Mouse (Mus musculus) megakaryocyte progenitor cell, adult 5-6 weeks (primary cell): ENCODE data around the gene Amdhd1. TPM values are rescaled to one million over a fixed set of nuclear protein-coding genes. Genes with fewer than 3 reads are reported as not detected.
"Not testable (repeated sequence)": the region's sequence is repeated elsewhere in the genome, so short reads cannot be mapped to it uniquely, and the experiment has no call there.

ENCODE experiments used
- ATAC-seq: replicated peaks from 2 replicates; pipeline ENCODE4 v1.8.0; 2016; ENCODE audit warnings: mild to moderate bottlenecking, moderate TSS enrichment, inconsistent platforms; ENCODE audit not compliant: poor library complexity
- total RNA-seq, 2 experiments: library from RNA; stranded (forward) in 1 of 2; stranded (reverse) in 1 of 2; fragments of 157-497, 149-512 nt in 1 of 2; fragments of 200-1000 nt in 1 of 2; gene quantifications; 2 replicates each; pipeline versions ENCODE4 v1.2.3 to v1.2.4; 2015 to 2017

Amdhd1 gene
- total RNA-seq (2015) (0.17 and 0.68 TPM in 2 replicates), total RNA-seq (2017) (0.07 and 0.08 TPM in 2 replicates)

- peak; percentile 97 for ATAC-seq
These were observed at the start of gene Amdhd1 for GRCm38 (mm10) chr10:93539775-93540430. Gene Amdhd1, minus strand, starts transcription at chr10:93540033.

GRCm38 (mm10) chr10:93589281-93589848, 49.5 kb upstream of the Amdhd1 start, which contains the start of gene Snrpf:
Gene Snrpf, minus strand, starts transcription at chr10:93589706.
- ATAC-seq, result peak; percentile 84

DNA sequence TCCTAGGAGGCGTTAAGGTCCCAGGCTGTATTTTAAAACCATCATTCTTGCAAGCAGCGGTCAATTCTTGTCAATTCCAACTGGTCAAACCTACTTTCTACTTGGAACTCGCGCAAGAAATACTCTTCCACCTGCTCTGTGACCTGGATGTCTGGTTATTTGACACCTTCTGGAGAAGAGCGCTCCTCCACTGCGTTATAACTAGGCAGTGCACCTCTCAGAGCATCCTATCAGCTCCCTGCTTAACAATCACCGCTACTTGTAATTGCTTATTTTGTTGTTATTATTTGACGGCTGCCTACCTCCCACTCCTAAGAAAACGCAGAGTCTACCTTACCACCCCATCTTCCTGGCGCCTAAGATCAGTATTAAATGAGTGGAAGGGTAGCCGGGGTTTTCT, 49.0 kb upstream of the Amdhd1 start:
- peak; percentile 24; the same call in 1 of the 2 replicates for ATAC-seq

- ATAC-seq, result peak; percentile 83
These were observed 37.5 kb upstream of the Amdhd1 start for GRCm38 (mm10) chr10:93577271-93577886.

GRCm38 (mm10) chr10:93575960-93576359, 36.1 kb upstream of the Amdhd1 start:
- ATAC-seq, result peak; percentile 72

DNA sequence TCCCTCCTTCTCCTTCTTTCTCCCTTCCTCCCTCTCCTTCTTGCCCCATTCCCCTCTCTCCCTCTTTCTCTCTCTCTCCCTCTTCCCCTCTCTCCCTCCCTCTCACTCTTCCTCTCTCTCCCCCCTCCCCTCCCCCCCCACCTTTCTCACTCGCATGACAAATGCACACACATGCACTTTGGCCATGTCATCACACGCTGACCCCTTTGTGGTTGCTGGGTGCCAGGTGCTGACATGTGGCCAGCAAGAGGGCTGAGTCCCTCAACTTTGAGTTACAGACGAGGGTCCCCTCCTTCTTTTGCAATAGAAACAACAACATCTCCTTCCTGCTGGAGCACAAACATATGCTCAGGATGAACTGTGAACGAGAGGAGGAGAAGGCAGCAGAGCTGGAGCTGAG, 35.1 kb upstream of the Amdhd1 start:
- ATAC-seq, result no peak

DNA sequence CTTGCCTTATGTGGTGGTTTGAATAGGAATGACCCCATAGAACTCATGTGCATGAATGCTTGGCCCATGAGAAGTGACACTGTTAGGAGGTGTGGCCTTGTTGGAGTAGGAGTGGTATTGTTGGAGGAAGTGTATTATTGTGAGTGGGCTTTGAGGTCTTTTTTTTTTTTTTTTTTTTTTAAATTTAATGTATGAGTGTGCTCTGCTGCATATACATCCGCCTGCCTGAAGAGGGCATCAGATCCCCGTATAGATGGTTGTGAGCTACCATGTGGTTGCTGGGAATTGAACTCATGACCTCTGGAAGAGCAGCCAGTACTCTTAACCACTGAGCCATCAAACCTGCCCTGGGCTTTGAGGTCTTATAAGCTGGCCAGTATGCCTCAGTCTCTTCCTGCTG, 32.4 kb upstream of the Amdhd1 start:
- ATAC-seq, result no peak

DNA sequence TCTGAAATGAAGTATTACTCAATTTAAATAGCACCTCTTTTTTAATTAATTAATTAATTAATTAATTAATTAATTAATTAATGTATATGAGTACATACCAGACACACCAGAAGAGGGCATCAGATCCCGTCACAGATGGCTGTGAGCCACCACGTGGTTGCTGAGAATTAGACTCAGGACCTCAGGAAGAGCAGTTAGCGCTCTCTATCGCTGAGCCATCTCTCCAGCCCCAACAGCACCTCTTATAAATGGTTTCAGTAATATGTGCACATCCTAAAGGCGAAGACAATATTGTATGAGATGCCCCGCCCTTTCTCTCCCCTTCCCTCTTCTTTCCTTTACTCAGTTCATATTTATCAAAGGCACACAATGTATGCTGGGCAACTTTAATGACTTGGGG, 28.8 kb upstream of the Amdhd1 start:
- no peak for ATAC-seq

- no peak for ATAC-seq
These were observed 28.2 kb upstream of the Amdhd1 start for GRCm38 (mm10) chr10:93567841-93568566.

DNA sequence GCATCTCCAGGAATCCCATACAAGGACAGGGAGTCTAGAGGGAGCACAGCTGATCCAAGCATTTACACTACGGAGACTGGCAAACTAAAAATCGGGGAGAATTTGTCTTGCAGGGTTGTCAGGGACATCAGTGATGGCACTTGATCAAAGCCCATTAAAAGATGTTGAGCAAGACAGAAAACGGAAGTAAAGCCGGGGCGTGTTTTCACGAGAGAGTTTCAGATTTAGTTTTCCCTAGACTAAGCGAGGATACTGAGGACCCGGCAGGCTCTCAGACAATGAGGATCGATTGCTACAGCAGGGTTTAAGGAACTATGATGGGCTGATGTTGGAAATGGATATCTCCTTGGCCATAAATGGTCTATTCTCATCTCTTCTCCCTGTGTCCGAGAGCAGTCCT, 27.2 kb upstream of the Amdhd1 start:
- no peak; the same call in 1 of the 2 replicates for ATAC-seq

DNA sequence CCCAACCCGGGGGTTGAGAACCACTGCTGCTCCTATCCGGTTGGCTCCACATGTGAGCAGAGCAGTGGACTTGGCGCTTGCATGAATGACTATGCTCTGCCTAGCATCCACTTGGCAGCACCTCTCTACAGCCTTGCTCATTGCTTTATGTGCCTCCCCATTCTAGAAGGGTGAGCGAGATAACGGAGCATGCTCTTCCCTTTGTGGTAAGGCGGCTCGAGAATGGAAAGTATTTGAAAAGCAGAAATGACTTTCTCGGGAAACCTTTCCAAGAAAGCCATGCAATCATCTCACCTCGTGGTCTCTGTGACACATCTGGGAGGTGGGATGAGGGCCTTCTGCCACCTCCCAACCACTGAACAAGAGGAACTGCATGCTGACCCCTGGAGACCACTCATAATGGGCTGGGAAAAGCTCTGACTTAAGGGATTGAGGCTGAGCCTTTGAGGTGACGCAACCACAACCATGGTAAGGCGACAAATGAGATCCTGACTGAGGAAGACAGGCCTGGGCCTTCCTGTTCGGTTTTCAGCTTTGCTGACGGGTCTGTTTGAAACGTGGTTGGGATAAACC, 24.8 kb upstream of the Amdhd1 start:
- ATAC-seq, result peak; percentile 76

DNA sequence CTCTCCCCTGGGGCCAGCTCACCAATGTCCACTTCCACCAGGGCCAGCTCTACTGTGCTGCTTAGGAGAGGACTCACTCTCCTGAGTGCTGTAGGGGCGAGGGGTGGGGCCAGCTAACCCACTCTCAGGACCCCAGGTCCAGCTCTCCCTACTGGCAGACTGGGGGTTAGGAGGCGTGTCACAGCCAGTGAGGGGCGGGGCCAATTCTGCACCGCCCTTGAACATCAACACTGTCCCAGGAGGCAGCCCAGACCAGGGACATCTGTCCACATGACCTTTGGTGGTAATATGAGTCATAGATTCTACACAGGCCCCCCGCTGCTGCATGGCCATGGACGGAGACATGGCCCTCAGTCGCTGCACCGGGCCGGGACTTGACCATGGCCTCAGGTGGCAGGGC, 20.0 kb upstream of the Amdhd1 start:
- ATAC-seq, result no peak

DNA sequence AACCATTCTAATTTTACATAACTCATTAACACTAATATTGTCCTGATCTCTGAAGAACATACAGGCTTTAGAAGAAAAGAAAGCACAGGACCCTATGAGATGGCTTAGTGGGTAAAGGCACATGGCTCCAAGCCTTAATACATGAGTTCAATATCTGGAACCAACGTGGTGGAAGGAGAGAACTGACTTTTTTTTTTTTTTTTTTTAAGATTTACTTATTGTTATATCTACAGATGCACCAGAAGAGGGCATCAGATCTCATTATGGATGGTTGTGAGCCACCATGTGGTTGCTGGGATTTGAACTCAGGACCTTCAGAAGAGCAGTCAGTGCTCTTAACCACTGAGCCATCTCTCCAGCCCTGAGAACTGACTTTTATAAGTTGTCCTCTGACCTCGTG, 18.1 kb upstream of the Amdhd1 start:
- ATAC-seq, result not testable (repeated sequence)

DNA sequence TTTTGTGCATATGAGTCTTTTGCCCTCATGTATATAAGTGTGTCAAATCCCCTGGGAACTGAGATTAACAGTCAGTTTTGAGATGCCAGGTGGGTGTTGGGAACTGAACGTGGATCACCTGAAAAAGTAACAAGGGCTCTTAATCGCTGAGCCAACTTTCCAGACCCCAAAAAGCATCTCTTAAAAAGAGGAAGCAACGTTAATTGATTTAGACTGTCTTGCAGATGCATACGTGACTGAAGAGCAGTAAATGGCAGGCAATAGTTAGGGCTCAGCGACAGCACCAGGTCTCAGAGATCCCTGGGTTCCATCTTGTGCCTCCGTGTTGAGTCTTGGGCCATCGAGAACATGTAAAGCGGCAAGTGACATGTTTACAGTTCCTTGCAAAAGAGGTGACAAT, 12.8 kb upstream of the Amdhd1 start:
- ATAC-seq, result no peak

- no peak for ATAC-seq
These were observed 10.0 kb upstream of the Amdhd1 start for GRCm38 (mm10) chr10:93549821-93550220.

DNA sequence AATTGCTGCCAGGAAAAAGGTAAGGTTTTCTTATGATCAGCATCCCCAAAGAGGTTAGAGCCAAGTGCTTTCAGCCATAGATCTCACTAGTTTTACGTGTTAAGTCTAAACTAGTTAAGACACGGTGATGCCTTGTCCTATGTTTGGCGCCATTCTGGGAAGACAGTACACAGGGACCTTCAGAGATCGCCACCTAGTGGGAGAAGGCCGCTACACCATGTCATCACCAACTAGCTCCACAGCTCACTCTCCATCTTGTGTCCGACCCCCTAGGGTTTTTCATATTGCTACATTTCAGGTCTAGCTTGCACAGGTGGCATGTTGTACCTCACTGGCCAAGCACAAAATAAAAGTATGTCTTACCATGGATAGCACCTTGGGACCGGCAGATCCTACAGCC, 9.2 kb upstream of the Amdhd1 start:
- peak; percentile 99 for ATAC-seq

DNA sequence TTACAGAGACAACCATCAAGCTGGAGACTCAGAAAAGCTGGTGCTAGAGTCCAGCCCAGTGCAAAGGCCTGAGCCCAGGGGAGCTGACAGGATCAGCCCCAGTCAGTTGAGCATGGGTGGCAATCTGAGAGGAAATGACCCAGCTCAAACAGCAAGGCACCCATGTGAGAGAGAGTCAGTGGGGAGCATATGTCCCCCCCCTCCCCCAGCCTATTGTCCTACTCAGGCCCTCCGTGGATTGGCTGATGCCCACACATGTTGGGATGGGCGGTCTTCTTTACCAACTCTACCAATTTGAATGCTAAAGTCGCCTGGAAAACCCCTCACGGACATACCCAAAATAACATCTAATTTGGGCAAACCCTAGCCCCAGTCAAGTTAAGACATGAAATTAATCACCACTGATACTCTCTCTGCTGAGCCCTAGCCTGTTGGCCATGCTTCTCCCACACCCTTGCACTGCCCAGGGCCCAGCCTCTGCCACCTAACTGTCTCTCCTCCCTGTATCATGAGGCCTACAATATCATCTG, 8.0 kb upstream of the Amdhd1 start:
- no peak for ATAC-seq

GRCm38 (mm10) chr10:93544172-93544571, 4.3 kb upstream of the Amdhd1 start:
- no peak for ATAC-seq

GRCm38 (mm10) chr10:93543176-93543575, 3.3 kb upstream of the Amdhd1 start:
- ATAC-seq, result no peak

GRCm38 (mm10) chr10:93542356-93542755, 2.5 kb upstream of the Amdhd1 start:
- no peak for ATAC-seq

DNA sequence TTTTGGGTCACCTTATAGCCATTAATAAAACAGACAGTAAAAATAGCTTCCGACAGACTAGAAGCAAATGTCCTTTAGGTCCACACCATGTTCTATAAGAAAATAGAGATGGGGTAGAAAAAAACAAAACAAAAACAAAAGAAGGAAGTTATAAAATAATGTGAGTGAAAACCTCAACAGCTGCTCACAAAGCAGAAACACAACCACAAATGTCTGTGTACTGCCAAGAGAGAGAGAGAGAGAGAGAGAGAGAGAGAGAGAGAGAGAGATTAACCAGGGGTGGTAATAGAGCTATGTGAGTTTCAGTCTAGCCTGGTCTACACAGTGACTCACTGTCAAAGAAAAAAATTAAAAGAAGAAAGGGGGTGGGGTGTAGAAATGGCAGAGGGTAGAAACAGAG, 1.8 kb upstream of the Amdhd1 start:
- ATAC-seq, result peak; percentile 27
